Mouse (Mus musculus) spleen, embryonic (tissue): ENCODE measurements around the gene Kntc1.

ENCODE experiments used
- CTCF ChIA-PET: fragments of 350-600 bp; sonication (Branson Sonifier 250); formaldehyde crosslinking; loops from one replicate; lab custom pipeline; 2022; lab: Charles Lee

The Kntc1 gene

DNA sequence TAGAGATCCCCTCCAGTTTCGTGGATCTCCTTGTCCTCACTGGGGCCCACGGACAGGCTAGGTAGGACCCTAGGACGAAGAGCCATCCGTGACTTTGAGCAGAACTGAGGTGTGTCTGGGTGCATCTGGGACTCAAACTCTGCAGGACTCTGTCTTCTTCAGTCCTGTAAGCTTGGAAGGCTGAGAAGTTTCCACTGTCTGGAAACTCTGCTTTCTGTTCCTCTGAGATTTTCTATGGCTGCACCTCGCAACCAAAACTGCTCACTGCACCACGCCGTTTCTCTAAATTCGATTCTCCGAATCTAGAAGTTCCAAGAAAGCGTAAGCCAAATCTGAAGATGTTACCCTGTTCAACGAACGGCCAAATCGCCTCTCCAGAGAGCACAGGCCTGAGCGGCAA, 114.4 kb downstream of the Kntc1 start:
- CTCF ChIA-PET, result interaction anchor here (0.6 kb wide), 1 partner anchor 28 kb away, joined by 6 read pairs; no protein-coding TSS in a partner anchor

DNA sequence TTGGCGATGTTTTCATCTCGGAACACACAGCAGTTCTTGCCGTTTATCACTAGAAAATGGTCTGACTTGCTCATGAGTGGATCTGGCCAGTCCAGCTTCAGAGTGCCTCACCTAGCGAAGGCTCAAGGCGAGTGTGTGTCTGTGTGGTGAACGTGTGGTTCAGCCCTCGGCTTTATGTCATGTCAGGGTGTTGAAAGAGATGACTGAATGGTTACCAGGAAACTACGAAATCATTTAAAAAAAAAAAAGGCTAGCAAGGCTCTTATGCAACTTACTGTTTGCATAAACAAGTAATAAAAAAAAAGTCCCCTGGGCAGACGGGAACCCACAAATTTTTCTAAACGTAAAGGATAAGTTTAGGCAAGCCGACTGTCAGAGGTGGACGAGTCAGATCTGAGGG, 115.8 kb downstream of the Kntc1 start, which contains the start of gene Hcar2:
Hcar2 (minus strand) TSS at position 135 of the 400 bp plus-strand sequence.
- CTCF ChIA-PET, result no interaction called here

DNA sequence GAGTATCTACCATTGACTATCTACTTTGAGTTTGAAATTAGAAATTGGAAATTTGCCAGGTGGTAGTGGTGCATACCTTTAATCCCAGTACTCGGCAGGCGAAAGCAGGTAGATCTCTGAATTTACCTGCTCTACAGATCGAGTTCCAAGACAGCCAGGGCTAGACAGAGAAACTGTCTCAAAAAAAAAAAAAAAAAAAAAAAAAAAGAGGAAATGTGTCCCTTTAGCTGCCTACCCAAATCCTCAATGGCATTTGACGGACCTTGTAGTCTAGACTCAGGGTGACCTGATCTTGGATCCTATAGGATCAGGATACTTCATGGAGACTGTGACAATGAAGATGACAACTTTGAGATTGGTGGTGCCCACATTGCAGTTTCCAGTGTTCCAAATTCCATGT, 116.9 kb downstream of the Kntc1 start:
- CTCF ChIA-PET, result no interaction called here

DNA sequence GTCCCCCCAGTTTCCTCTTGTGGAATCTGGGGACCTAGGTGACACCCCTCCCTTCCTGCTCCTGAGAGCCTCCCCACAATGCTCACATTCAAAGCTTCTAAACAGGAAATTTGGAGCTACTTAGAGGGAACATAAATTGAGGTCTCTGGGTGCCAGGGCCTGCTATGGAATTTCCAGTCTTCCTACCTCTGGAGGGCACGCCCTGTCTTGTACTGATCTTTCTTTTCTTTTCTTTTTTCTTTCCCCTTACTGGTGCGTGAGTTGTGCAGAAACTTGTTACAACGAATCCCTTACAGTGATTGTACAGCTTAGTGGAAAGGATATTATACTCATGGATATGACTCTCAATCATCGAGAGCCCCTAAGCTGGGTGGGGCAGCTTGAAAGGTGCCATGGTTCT, 120.1 kb downstream of the Kntc1 start:
- CTCF ChIA-PET, result no interaction called here
